Mouse (Mus musculus): ENCODE measurements around the gene Ahcyl1. TPM values are rescaled to one million over a fixed set of nuclear protein-coding genes. Genes with fewer than 3 reads are reported as not detected.
A peak's percentile ranks its signal among the peaks of the same experiment; 100 is the strongest.

The Ahcyl1 gene
- 386 and 408 TPM in 2 replicates for polyA plus RNA-seq (2012; rRNA removed)

- Histone ChIP-seq H3K27ac (ENCODE audit: insufficient read depth, low read length) (peak within 1 kb of the TSS; percentile 31), H3K4me1 (ENCODE audit: control insufficient read depth, insufficient read depth, low read length) (peaks cover 3% of the 10 kb centered on the region; the same call in 1 of the 2 replicates), H3K27me3 (ENCODE audit: control insufficient read depth, insufficient read depth, low read length) (no peaks in the 10 kb centered on the region), H3K4me3 (replicated peaks; ENCODE audit: insufficient read depth, low read depth, low read length) (peak within 1 kb of the TSS; percentile 98)
- peak; percentile 98 for TF ChIP-seq CTCF (IDR thresholded peaks at IDR 0.05; ENCODE audit: borderline replicate concordance, insufficient read depth, low read depth, low read length)
- peak; percentile 81 for TF ChIP-seq POLR2A (IDR thresholded peaks at IDR 0.05; ENCODE audit: borderline replicate concordance, insufficient read depth, low read length)
- under 1% methylated on average over 93 of the region's 93 CpGs for WGBS
- peak; percentile 99 for DNase-seq
These were observed at the start of gene Ahcyl1 for GRCm38 (mm10) chr3:107695948-107696881. Gene Ahcyl1, minus strand, starts transcription at chr3:107696560.

GRCm38 (mm10) chr3:107746026-107746425 lies 49.7 kb upstream of the Ahcyl1 start:
- TF ChIP-seq CTCF (IDR thresholded peaks at IDR 0.05; ENCODE audit: borderline replicate concordance, insufficient read depth, low read depth, low read length) (no peak), POLR2A (IDR thresholded peaks at IDR 0.05; ENCODE audit: borderline replicate concordance, insufficient read depth, low read length) (no peak)
- DNase-seq, result no peak
- Histone ChIP-seq H3K27me3 (ENCODE audit: control insufficient read depth, insufficient read depth, low read length) (no peaks in the 10 kb centered on the region), H3K4me1 (ENCODE audit: control insufficient read depth, insufficient read depth, low read length) (peaks cover 21% of the 10 kb centered on the region), H3K4me3 (replicated peaks; ENCODE audit: insufficient read depth, low read depth, low read length) (no peak overlapping the region), H3K27ac (ENCODE audit: insufficient read depth, low read length) (no peak overlapping the region)
- 83% methylated on average over 3 of the region's 3 CpGs for WGBS

- Histone ChIP-seq H3K4me3 (replicated peaks; ENCODE audit: insufficient read depth, low read depth, low read length) (no peak overlapping the region), H3K27me3 (ENCODE audit: control insufficient read depth, insufficient read depth, low read length) (no peaks in the 10 kb centered on the region), H3K27ac (ENCODE audit: insufficient read depth, low read length) (no peak overlapping the region), H3K4me1 (ENCODE audit: control insufficient read depth, insufficient read depth, low read length) (peaks cover under 1% of the 10 kb centered on the region)
- WGBS, result 85% methylated on average over 1 of the region's 1 CpGs
- DNase-seq, result no peak
- TF ChIP-seq POLR2A (IDR thresholded peaks at IDR 0.05; ENCODE audit: borderline replicate concordance, insufficient read depth, low read length) (no peak), CTCF (IDR thresholded peaks at IDR 0.05; ENCODE audit: borderline replicate concordance, insufficient read depth, low read depth, low read length) (no peak)
These were observed 47.3 kb upstream of the Ahcyl1 start for GRCm38 (mm10) chr3:107743650-107744049.

- TF ChIP-seq POLR2A (IDR thresholded peaks at IDR 0.05; ENCODE audit: borderline replicate concordance, insufficient read depth, low read length) (no peak), CTCF (IDR thresholded peaks at IDR 0.05; ENCODE audit: borderline replicate concordance, insufficient read depth, low read depth, low read length) (no peak)
- Histone ChIP-seq H3K4me1 (ENCODE audit: control insufficient read depth, insufficient read depth, low read length) (no peaks in the 10 kb centered on the region; the same call in 1 of the 2 replicates), H3K4me3 (replicated peaks; ENCODE audit: insufficient read depth, low read depth, low read length) (no peak overlapping the region), H3K27me3 (ENCODE audit: control insufficient read depth, insufficient read depth, low read length) (no peaks in the 10 kb centered on the region), H3K27ac (ENCODE audit: insufficient read depth, low read length) (no peak overlapping the region)
- no peak for DNase-seq
- WGBS, result 46% methylated on average over 3 of the region's 3 CpGs
These were observed 46.7 kb upstream of the Ahcyl1 start for GRCm38 (mm10) chr3:107743107-107743506.

GRCm38 (mm10) chr3:107742071-107742710 lies 45.8 kb upstream of the Ahcyl1 start:
- TF ChIP-seq POLR2A (IDR thresholded peaks at IDR 0.05; ENCODE audit: borderline replicate concordance, insufficient read depth, low read length) (no peak), CTCF (IDR thresholded peaks at IDR 0.05; ENCODE audit: borderline replicate concordance, insufficient read depth, low read depth, low read length) (no peak)
- no peak overlapping the region for H3K4me3 ChIP-seq (replicated peaks; ENCODE audit: insufficient read depth, low read depth, low read length)
- no peak for DNase-seq
- no peaks in the 10 kb centered on the region; the same call in 1 of the 2 replicates for H3K4me1 ChIP-seq (ENCODE audit: control insufficient read depth, insufficient read depth, low read length)
- 76% methylated on average over 10 of the region's 10 CpGs for WGBS
- H3K27ac ChIP-seq (ENCODE audit: insufficient read depth, low read length), result no peak overlapping the region
- H3K27me3 ChIP-seq (ENCODE audit: control insufficient read depth, insufficient read depth, low read length), result no peaks in the 10 kb centered on the region

- DNase-seq, result no peak
- Histone ChIP-seq H3K4me3 (replicated peaks; ENCODE audit: insufficient read depth, low read depth, low read length) (no peak overlapping the region), H3K4me1 (ENCODE audit: control insufficient read depth, insufficient read depth, low read length) (no peaks in the 10 kb centered on the region; the same call in 1 of the 2 replicates), H3K27me3 (ENCODE audit: control insufficient read depth, insufficient read depth, low read length) (no peaks in the 10 kb centered on the region), H3K27ac (ENCODE audit: insufficient read depth, low read length) (no peak overlapping the region)
- no peak for TF ChIP-seq POLR2A (IDR thresholded peaks at IDR 0.05; ENCODE audit: borderline replicate concordance, insufficient read depth, low read length)
- no peak for TF ChIP-seq CTCF (IDR thresholded peaks at IDR 0.05; ENCODE audit: borderline replicate concordance, insufficient read depth, low read depth, low read length)
These were observed 45.0 kb upstream of the Ahcyl1 start for GRCm38 (mm10) chr3:107741387-107741786.

- Histone ChIP-seq H3K4me1 (ENCODE audit: control insufficient read depth, insufficient read depth, low read length) (no peaks in the 10 kb centered on the region; the same call in 1 of the 2 replicates), H3K27ac (ENCODE audit: insufficient read depth, low read length) (no peak overlapping the region), H3K27me3 (ENCODE audit: control insufficient read depth, insufficient read depth, low read length) (no peaks in the 10 kb centered on the region), H3K4me3 (replicated peaks; ENCODE audit: insufficient read depth, low read depth, low read length) (no peak overlapping the region)
- TF ChIP-seq CTCF (IDR thresholded peaks at IDR 0.05; ENCODE audit: borderline replicate concordance, insufficient read depth, low read depth, low read length), result no peak
- no peak for TF ChIP-seq POLR2A (IDR thresholded peaks at IDR 0.05; ENCODE audit: borderline replicate concordance, insufficient read depth, low read length)
- peak in 1 of 2 experiments; percentile 22 for DNase-seq
- WGBS, result 54% methylated on average over 6 of the region's 6 CpGs
These were observed 44.3 kb upstream of the Ahcyl1 start for GRCm38 (mm10) chr3:107740578-107741207.

Measured in cerebellum, adult 2 months (tissue).